In the genomic region with DNA sequence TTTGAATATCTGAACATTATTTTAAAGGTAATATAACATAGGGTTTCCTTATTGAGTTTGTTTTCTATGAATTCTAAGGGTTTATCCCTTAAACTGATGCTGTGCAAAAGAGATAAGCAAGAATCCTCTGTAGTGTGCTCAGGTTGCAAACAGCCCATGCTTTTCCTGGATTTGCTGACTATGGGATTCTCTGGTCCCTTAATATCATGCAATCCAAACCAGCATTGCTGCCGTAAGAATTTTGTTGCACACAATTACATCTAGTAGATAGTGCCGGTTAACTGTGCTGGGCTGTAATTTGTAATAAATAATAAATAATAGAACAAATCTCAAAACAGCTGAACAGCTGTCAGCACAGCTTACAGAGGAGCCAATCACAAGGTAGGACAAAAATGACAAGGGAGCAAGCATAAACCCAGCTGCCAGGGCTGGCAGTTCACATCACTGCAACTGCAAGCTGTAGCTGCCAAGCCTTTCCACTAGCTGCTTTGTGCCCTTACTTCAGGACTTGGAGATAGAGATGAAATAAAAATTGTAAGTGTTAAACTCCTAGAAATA, we compare ENCODE assay signal across 19 mouse cellular contexts.
A peak's percentile ranks its signal among the peaks of the same experiment; 100 is the strongest.
DNase-seq lines count a peak whose midpoint lies in the region; ATAC-seq lines count a peak whose summit lies in the region.
"Had no signal": no experiment of that assay in that cellular context is flagged by ENCODE, and none has a peak within 500 bp of the region (broad histone marks: within the 10 kb centered on the region; RNA-seq: fewer than 3 reads in every experiment).

No protein-coding gene starts in this region.

- no peak overlapping the region for H3K4me3 ChIP-seq in forebrain, embryonic 14.5 days (ENCODE audit: low read depth, low read length)
- no peak overlapping the region for H3K4me3 ChIP-seq in forebrain, embryonic 10.5 days
- H3K4me3 ChIP-seq in midbrain, embryonic 13.5 days (replicated peaks): no peak overlapping the region
- H3K4me3 ChIP-seq in midbrain, embryonic 11.5 days (ENCODE audit: low read depth, low read length): no peak overlapping the region
- no peak overlapping the region for H3K4me3 ChIP-seq in midbrain, embryonic 16.5 days (ENCODE audit: low read depth, low read length)
- H3K4me3 ChIP-seq: heart, embryonic 10.5 days had no signal

- H3K9me3 ChIP-seq in forebrain, embryonic 14.5 days (replicated peaks; ENCODE audit: control insufficient read depth, low read length): no peaks in the 10 kb centered on the region
- no peaks in the 10 kb centered on the region for H3K9me3 ChIP-seq in forebrain, embryonic 10.5 days
- H3K9me3 ChIP-seq in midbrain, embryonic 13.5 days: no peaks in the 10 kb centered on the region
- H3K9me3 ChIP-seq in midbrain, embryonic 11.5 days (ENCODE audit: control insufficient read depth, low read length): no peaks in the 10 kb centered on the region
- no peaks in the 10 kb centered on the region for H3K9me3 ChIP-seq in midbrain, embryonic 16.5 days (replicated peaks; ENCODE audit: control insufficient read depth, low read length, poor library complexity, severe bottlenecking)
- H3K9me3 ChIP-seq: heart, embryonic 10.5 days had no signal

- H3K9ac ChIP-seq in forebrain, embryonic 14.5 days (ENCODE audit: low read length): no peak overlapping the region
- H3K9ac ChIP-seq in midbrain, embryonic 13.5 days (replicated peaks): no peak overlapping the region
- H3K9ac ChIP-seq in midbrain, embryonic 11.5 days (ENCODE audit: low read length): no peak overlapping the region
- no peak overlapping the region for H3K9ac ChIP-seq in midbrain, embryonic 16.5 days (ENCODE audit: low read depth, low read length)

- WGBS in forebrain, embryonic 14.5 days: 89% methylated on average over 2 of the region's 2 CpGs
- WGBS in forebrain, embryonic 10.5 days: 94% methylated on average over 2 of the region's 2 CpGs
- 63% methylated on average over 2 of the region's 2 CpGs for WGBS in midbrain, embryonic 13.5 days
- 84% methylated on average over 2 of the region's 2 CpGs for WGBS in midbrain, embryonic 11.5 days
- WGBS in midbrain, embryonic 16.5 days: 55% methylated on average over 2 of the region's 2 CpGs

- no peak for ATAC-seq in forebrain, embryonic 14.5 days
- ATAC-seq in midbrain, embryonic 13.5 days: peak; percentile 27; the same call in 1 of the 2 replicates
- ATAC-seq in midbrain, embryonic 11.5 days (ENCODE audit: low FRiP score): no peak
- peak; percentile 56; the same call in 1 of the 2 replicates for ATAC-seq in midbrain, embryonic 16.5 days

- no peaks in the 10 kb centered on the region for H3K27me3 ChIP-seq in forebrain, embryonic 14.5 days (replicated peaks; ENCODE audit: control insufficient read depth, insufficient read depth, low read length)
- H3K27me3 ChIP-seq in forebrain, embryonic 10.5 days (ENCODE audit: poor library complexity, severe bottlenecking): no peaks in the 10 kb centered on the region
- H3K27me3 ChIP-seq in midbrain, embryonic 13.5 days: no peaks in the 10 kb centered on the region
- H3K27me3 ChIP-seq in midbrain, embryonic 11.5 days (ENCODE audit: control insufficient read depth, insufficient read depth, low read length): no peaks in the 10 kb centered on the region
- no peaks in the 10 kb centered on the region for H3K27me3 ChIP-seq in midbrain, embryonic 16.5 days (ENCODE audit: control insufficient read depth, insufficient read depth, low read depth, low read length)

- peak; percentile 7 for DNase-seq in forebrain, embryonic 14.5 days (ENCODE audit: low spot score)
- DNase-seq in forebrain, embryonic 10.5 days (ENCODE audit: extremely low spot score, low spot score): no peak
- no peak for DNase-seq in midbrain, embryonic 11.5 days (ENCODE audit: low spot score, missing footprints)
- no peak for DNase-seq in c-Kit-positive CD71-positive TER-119-positive erythroid progenitor cells, embryonic 14.5 days (ENCODE audit: low spot score)
- DNase-seq in left cerebral cortex, postnatal 25 days (ENCODE audit: low spot score in 2 of 2): no peak
- DNase-seq: adrenal gland, postnatal 25 days; cerebellum, adult 18-20 months; cerebellum, postnatal 25 days; embryo, embryonic 11 days; gastrocnemius, postnatal 36 days; kidney, adult 8-10 months; kidney, postnatal 25 days; left cerebral cortex, postnatal 4 days; lung, adult 18-20 months; thymus, postnatal 36 days had no signal

- no peaks in the 10 kb centered on the region for H3K4me1 ChIP-seq in forebrain, embryonic 14.5 days (ENCODE audit: control insufficient read depth, insufficient read depth, low read length)
- H3K4me1 ChIP-seq in forebrain, embryonic 10.5 days: no peaks in the 10 kb centered on the region
- no peaks in the 10 kb centered on the region for H3K4me1 ChIP-seq in midbrain, embryonic 13.5 days (replicated peaks)
- no peaks in the 10 kb centered on the region for H3K4me1 ChIP-seq in midbrain, embryonic 11.5 days (ENCODE audit: control insufficient read depth, insufficient read depth, low read length)
- no peaks in the 10 kb centered on the region for H3K4me1 ChIP-seq in midbrain, embryonic 16.5 days (ENCODE audit: control insufficient read depth, insufficient read depth, low read length)
- H3K4me1 ChIP-seq: heart, embryonic 10.5 days had no signal

- no peak overlapping the region for H3K27ac ChIP-seq in forebrain, embryonic 14.5 days (ENCODE audit: low read depth, low read length)
- H3K27ac ChIP-seq in forebrain, embryonic 10.5 days: no peak overlapping the region
- H3K27ac ChIP-seq in midbrain, embryonic 13.5 days: no peak overlapping the region
- H3K27ac ChIP-seq in midbrain, embryonic 11.5 days (ENCODE audit: low read depth, low read length): no peak overlapping the region
- H3K27ac ChIP-seq in midbrain, embryonic 16.5 days (ENCODE audit: low read length): no peak overlapping the region
- H3K27ac ChIP-seq: heart, embryonic 10.5 days had no signal

- H3K36me3 ChIP-seq in forebrain, embryonic 14.5 days (ENCODE audit: control insufficient read depth, insufficient read depth, low read length): no peaks in the 10 kb centered on the region
- H3K36me3 ChIP-seq in forebrain, embryonic 10.5 days (replicated peaks): no peaks in the 10 kb centered on the region
- H3K36me3 ChIP-seq in midbrain, embryonic 13.5 days: no peaks in the 10 kb centered on the region
- no peaks in the 10 kb centered on the region for H3K36me3 ChIP-seq in midbrain, embryonic 11.5 days (ENCODE audit: control insufficient read depth, insufficient read depth, low read length)
- H3K36me3 ChIP-seq in midbrain, embryonic 16.5 days (ENCODE audit: control insufficient read depth, insufficient read depth, low read length): no peaks in the 10 kb centered on the region
- H3K36me3 ChIP-seq: heart, embryonic 10.5 days had no signal

- no peak overlapping the region for H3K4me2 ChIP-seq in forebrain, embryonic 14.5 days (ENCODE audit: low read length)
- H3K4me2 ChIP-seq in midbrain, embryonic 13.5 days (replicated peaks): no peak overlapping the region
- no peak overlapping the region for H3K4me2 ChIP-seq in midbrain, embryonic 11.5 days
- no peak overlapping the region for H3K4me2 ChIP-seq in midbrain, embryonic 16.5 days (ENCODE audit: low read length)
- H3K4me2 ChIP-seq: liver, embryonic 11.5 days had no signal

- intact Hi-C loops in left cerebral cortex, postnatal 25 days (cut with DNase I): no loop called here

Comparison
In these comparisons a context has a peak if more than half of its experiments do, and no peak if none do; other contexts are left out.
1. ATAC-seq: peak in midbrain, embryonic 13.5 days (single experiment) and midbrain, embryonic 16.5 days (single experiment); none in forebrain, embryonic 14.5 days (single experiment) and midbrain, embryonic 11.5 days (single experiment).